10 mouse cellular contexts compared by ENCODE assay signal in genomic region chr9:56824900-56825299, GRCm38 (mm10). TPM values are rescaled to one million over a fixed set of nuclear protein-coding genes. Genes with fewer than 3 reads are reported as not detected.
DNase-seq lines count a peak whose midpoint lies in the region; TF ChIP-seq lines count a peak whose summit lies in the region.
"Had no signal": no experiment of that assay in that cellular context is flagged by ENCODE, and none has a peak within 500 bp of the region (broad histone marks: within the 10 kb centered on the region; RNA-seq: fewer than 3 reads in every experiment).

No protein-coding gene starts in this region.

- no peaks in the 10 kb centered on the region for H3K4me1 ChIP-seq in small intestine, adult 2 months (ENCODE audit: control insufficient read depth, insufficient read depth, insufficient read length, low read length)
- H3K4me1 ChIP-seq: liver, embryonic 13.5 days had no signal

- no peak overlapping the region for H3K4me3 ChIP-seq in small intestine, adult 2 months (ENCODE audit: low read depth, low read length)
- H3K4me3 ChIP-seq: erythroblast, embryonic 14.5 days; liver, embryonic 13.5 days had no signal

- peaks cover 3% of the 10 kb centered on the region; the same call in 1 of the 2 replicates for H3K27me3 ChIP-seq in small intestine, adult 2 months (ENCODE audit: control insufficient read depth, insufficient read depth, low read length)

- no peak overlapping the region for H3K27ac ChIP-seq in small intestine, adult 2 months (ENCODE audit: insufficient read depth, low read depth, low read length)
- H3K27ac ChIP-seq: liver, embryonic 13.5 days had no signal

- TF ChIP-seq POLR2A in small intestine, adult 2 months (IDR thresholded peaks at IDR 0.05; ENCODE audit: low read depth, low read length): no peak

- peak; percentile 46 for DNase-seq in adrenal gland, postnatal 10 days
- DNase-seq in adrenal gland, adult 18-20 months (ENCODE audit: low spot score in 2 of 2): no peak
- DNase-seq in left cerebral cortex, postnatal 4 days: peak; percentile 49
- no peak for DNase-seq in left cerebral cortex, postnatal 36 days (ENCODE audit: low spot score in 2 of 2)
- peak; percentile 79 to 82 for DNase-seq in cerebellum, postnatal 10 days
- peak; percentile 20 to 63 for DNase-seq in kidney, postnatal 36 days
- no peak for DNase-seq in ovary, postnatal 10 days (ENCODE audit: low spot score)
- DNase-seq: liver, embryonic 13.5 days had no signal

- no peaks in the 10 kb centered on the region for H3K36me3 ChIP-seq in small intestine, adult 2 months (ENCODE audit: control insufficient read depth, insufficient read depth, low read length)
- H3K36me3 ChIP-seq: liver, embryonic 13.5 days had no signal

- 10% methylated on average over 3 of the region's 3 CpGs for WGBS in small intestine, adult 2 months

- 0 out of 2 replicates have a peak, but pooled peaks have one; percentile 15 for TF ChIP-seq CTCF in small intestine, adult 2 months (IDR thresholded peaks at IDR 0.05; ENCODE audit: extremely low read depth, insufficient read length, insufficient replicate concordance, low read depth, low read length)

- intact Hi-C loops in left cerebral cortex, postnatal 4 days (cut with DNase I): no loop called here
- intact Hi-C loops in left cerebral cortex, postnatal 36 days (cut with DNase I): no loop called here

RNA-seq across cellular contexts. Expression of gene Lingo1, which starts 28.6 kb away (rescaled TPM):
- total RNA-seq in adrenal gland, postnatal 10 days (2021): 1 to 10 TPM; 2.6 to 5.1 TPM
- 1 to 10 TPM in 1 of 2 experiments, under 1 TPM in 1; 0.70 to 1.5 TPM for total RNA-seq in adrenal gland, adult 18-20 months (2021)
- total RNA-seq in left cerebral cortex, postnatal 4 days (2021): 100 to 1,000 TPM; 224 to 247 TPM
- total RNA-seq in left cerebral cortex, postnatal 36 days (2021): 100 to 1,000 TPM; 455 to 509 TPM
- 0.38 and 0.39 TPM in 2 replicates for polyA plus RNA-seq in small intestine, adult 2 months (2012; rRNA removed)
- polyA plus RNA-seq: erythroblast, embryonic 14.5 days had no signal

RNA-seq across cellular contexts. Expression of gene Odf3l1, which starts 39.6 kb away (rescaled TPM):
- total RNA-seq in adrenal gland, postnatal 10 days (2021): 1 to 10 TPM; 2.0 to 3.2 TPM
- 1 to 10 TPM in 1 of 2 experiments, under 1 TPM in 1; 0.66 to 6.0 TPM for total RNA-seq in adrenal gland, adult 18-20 months (2021)
- not detected for total RNA-seq in left cerebral cortex, postnatal 4 days (2021)
- total RNA-seq in left cerebral cortex, postnatal 36 days (2021): not detected
- polyA plus RNA-seq in small intestine, adult 2 months (2012; rRNA removed): 1.0 and 2.3 TPM in 2 replicates
- polyA plus RNA-seq: erythroblast, embryonic 14.5 days; liver, embryonic 13.5 days had no signal

RNA-seq across cellular contexts. Expression of gene Cspg4, which starts 39.9 kb away (rescaled TPM):
- total RNA-seq in adrenal gland, postnatal 10 days (2021): 10 to 100 TPM; 14.8 to 20.7 TPM
- total RNA-seq in adrenal gland, adult 18-20 months (2021): 10 to 100 TPM in 1 of 2 experiments, 1 to 10 TPM in 1; 7.3 to 19.1 TPM
- total RNA-seq in left cerebral cortex, postnatal 4 days (2021): 10 to 100 TPM; 21.8 to 23.7 TPM
- total RNA-seq in left cerebral cortex, postnatal 36 days (2021): 10 to 100 TPM; 15.0 to 19.6 TPM
- polyA plus RNA-seq in small intestine, adult 2 months (2012; rRNA removed): 8.3 and 11.4 TPM in 2 replicates
- polyA plus RNA-seq: erythroblast, embryonic 14.5 days had no signal

Comparison
In these comparisons a context has a peak if more than half of its experiments do, and no peak if none do; other contexts are left out.
1. DNase-seq: peak in adrenal gland, postnatal 10 days (single experiment), left cerebral cortex, postnatal 4 days (single experiment), cerebellum, postnatal 10 days (2 of 2) and kidney, postnatal 36 days (2 of 2); none in adrenal gland, adult 18-20 months (0 of 2), left cerebral cortex, postnatal 36 days (0 of 2) and ovary, postnatal 10 days (single experiment).
2. RNA of gene Lingo1, which starts 28.6 kb away (total RNA-seq): 455 to 509 TPM in left cerebral cortex, postnatal 36 days and 224 to 247 TPM in left cerebral cortex, postnatal 4 days; 2.6 to 5.1 TPM in adrenal gland, postnatal 10 days and 0.70 to 1.5 TPM in adrenal gland, adult 18-20 months; every median in the first group is over 10 times any median in the second.